Mouse (Mus musculus) embryonic facial prominence, embryonic 10.5 days (tissue): ENCODE results near the gene Wbp4. TPM values are rescaled to one million over a fixed set of nuclear protein-coding genes. Genes with fewer than 3 reads are reported as not detected.

Experiments
- DNase-seq: peaks from one replicate; pipeline ENCODE4 v3.0.0-alpha.2; 2017; ENCODE audit warnings: low spot score
- H3K27ac ChIP-seq: fragments of 300-500 bp; sonication (generic); replicated peaks from 2 replicates; pipeline ENCODE4 v1.5.1; 2016; ENCODE audit warnings: mild to moderate bottlenecking
- H3K27me3 ChIP-seq: fragments of 300-500 bp; sonication (generic); replicated peaks from 2 replicates; pipeline ENCODE4 v1.6.1; 2016; ENCODE audit warnings: low read depth, mild to moderate bottlenecking; ENCODE audit not compliant: poor library complexity, severe bottlenecking
- H3K36me3 ChIP-seq: fragments of 300-500 bp; sonication (generic); replicated peaks from 2 replicates; pipeline ENCODE4 v1.6.1; 2016; ENCODE audit warnings: mild to moderate bottlenecking, moderate library complexity
- H3K4me1 ChIP-seq: fragments of 300-500 bp; sonication (generic); 2 replicates; pipeline ENCODE4 v1.6.1; 2016
- H3K4me3 ChIP-seq: fragments of 300-500 bp; sonication (generic); 2 replicates; pipeline ENCODE4 v1.5.1; 2016; ENCODE audit warnings: mild to moderate bottlenecking, moderate library complexity
- H3K9me3 ChIP-seq: fragments of 300-500 bp; sonication (generic); 2 replicates; pipeline ENCODE4 v1.6.1; 2016; ENCODE audit warnings: mild to moderate bottlenecking
- WGBS: fragments of 180-500 bp; shearing (Covaris S2); methylation state at CpG from one replicate; pipeline ENCODE4 v1.1.7; 2016; 5-methylcytosine and 5-hydroxymethylcytosine counted together
- polyA plus RNA-seq: library from polyadenylated mRNA; unstranded; fragments of >200 nt; fragmentation: Nextera tagmentation; extraction: Ambion mirVana; gene quantifications from 2 replicates; pipeline ENCODE4 v1.2.1, GENCODE M21; 2016

Wbp4 gene
- polyA plus RNA-seq, 1 experiment from 2014 or later: 54.8 TPM

DNA sequence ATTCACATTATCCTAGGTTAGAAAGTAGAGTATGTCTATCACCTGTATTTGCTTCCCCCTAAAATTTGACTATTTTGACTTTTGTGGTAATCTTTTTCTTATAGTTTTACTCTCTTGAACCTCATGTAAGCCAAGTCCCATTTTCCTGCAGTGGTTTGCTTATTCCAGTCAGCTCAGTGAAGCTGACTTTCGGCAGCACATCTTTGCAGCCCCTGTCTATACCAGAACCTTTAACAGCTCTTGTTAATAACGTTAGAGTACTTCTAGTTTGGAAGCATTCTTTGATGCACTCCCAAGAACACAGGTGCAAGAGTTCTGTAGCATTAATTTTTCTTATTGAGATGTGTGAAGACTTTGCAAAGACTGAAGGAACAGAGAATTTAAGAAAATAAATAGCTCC lies 36.8 kb upstream of the Wbp4 start:
- Histone ChIP-seq H3K27ac (no peak overlapping the region), H3K4me3 (no peak overlapping the region), H3K36me3 (no peaks in the 10 kb centered on the region), H3K9me3 (no peaks in the 10 kb centered on the region), H3K4me1 (no peaks in the 10 kb centered on the region), H3K27me3 (no peaks in the 10 kb centered on the region)
- WGBS: 81% methylated on average over 2 of the region's 2 CpGs
- DNase-seq: no peak

- no peaks in the 10 kb centered on the region for H3K9me3 ChIP-seq
- 90% methylated on average over 8 of the region's 8 CpGs for WGBS
- no peaks in the 10 kb centered on the region for H3K36me3 ChIP-seq
- no peaks in the 10 kb centered on the region for H3K4me1 ChIP-seq
- no peak overlapping the region for H3K4me3 ChIP-seq
- no peak for DNase-seq
- H3K27me3 ChIP-seq: no peaks in the 10 kb centered on the region
- no peak overlapping the region for H3K27ac ChIP-seq
Measured at GRCm38 (mm10) chr14:79517185-79517740, 35.9 kb upstream of the Wbp4 start.

DNA sequence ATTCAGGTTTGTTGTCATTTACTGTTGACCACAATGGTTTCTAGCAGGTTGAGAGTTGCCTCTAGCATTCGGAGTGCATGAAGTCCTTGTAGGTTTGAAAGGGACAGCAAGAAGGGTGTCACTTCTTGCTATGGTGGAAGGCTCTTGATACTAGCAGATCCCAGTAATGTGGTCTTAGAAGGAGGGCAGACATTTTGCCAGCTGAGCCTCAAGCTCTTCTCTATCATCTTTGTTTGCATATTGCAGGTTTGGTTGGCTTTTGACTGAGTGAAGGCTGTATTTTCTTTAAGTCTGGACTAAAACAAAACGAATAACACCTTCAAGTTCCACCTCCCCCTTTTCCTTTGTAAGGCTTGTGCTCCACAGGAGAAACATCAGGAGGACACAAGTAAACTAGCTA lies 35.4 kb upstream of the Wbp4 start:
- H3K4me3 ChIP-seq: no peak overlapping the region
- no peak overlapping the region for H3K27ac ChIP-seq
- H3K36me3 ChIP-seq: no peaks in the 10 kb centered on the region
- no peaks in the 10 kb centered on the region for H3K4me1 ChIP-seq
- no peak for DNase-seq
- WGBS: 82% methylated on average over 2 of the region's 2 CpGs
- H3K9me3 ChIP-seq: no peaks in the 10 kb centered on the region
- H3K27me3 ChIP-seq: no peaks in the 10 kb centered on the region

DNA sequence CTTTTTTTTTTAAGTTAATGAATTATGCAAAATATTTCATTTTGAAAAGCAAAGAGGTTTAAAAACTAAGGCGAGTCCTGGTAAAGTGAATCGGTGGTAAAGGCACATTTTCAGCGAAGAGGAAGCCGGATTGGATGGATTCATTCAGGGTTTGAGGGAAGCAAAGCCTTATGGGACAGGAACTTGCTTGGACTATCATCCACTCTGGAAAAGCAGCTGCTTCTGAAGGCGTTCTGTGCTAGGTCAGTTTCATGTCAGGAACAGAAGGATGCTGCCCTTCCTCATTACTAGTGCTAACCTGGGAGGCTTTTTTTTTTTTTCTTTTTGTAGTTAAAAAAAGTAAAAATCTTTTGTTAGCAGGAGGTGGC lies 34.9 kb upstream of the Wbp4 start:
- Histone ChIP-seq H3K36me3 (no peaks in the 10 kb centered on the region), H3K27me3 (no peaks in the 10 kb centered on the region), H3K27ac (no peak overlapping the region), H3K4me3 (no peak overlapping the region), H3K4me1 (no peaks in the 10 kb centered on the region), H3K9me3 (no peaks in the 10 kb centered on the region)
- DNase-seq: no peak
- 85% methylated on average over 5 of the region's 5 CpGs for WGBS

DNA sequence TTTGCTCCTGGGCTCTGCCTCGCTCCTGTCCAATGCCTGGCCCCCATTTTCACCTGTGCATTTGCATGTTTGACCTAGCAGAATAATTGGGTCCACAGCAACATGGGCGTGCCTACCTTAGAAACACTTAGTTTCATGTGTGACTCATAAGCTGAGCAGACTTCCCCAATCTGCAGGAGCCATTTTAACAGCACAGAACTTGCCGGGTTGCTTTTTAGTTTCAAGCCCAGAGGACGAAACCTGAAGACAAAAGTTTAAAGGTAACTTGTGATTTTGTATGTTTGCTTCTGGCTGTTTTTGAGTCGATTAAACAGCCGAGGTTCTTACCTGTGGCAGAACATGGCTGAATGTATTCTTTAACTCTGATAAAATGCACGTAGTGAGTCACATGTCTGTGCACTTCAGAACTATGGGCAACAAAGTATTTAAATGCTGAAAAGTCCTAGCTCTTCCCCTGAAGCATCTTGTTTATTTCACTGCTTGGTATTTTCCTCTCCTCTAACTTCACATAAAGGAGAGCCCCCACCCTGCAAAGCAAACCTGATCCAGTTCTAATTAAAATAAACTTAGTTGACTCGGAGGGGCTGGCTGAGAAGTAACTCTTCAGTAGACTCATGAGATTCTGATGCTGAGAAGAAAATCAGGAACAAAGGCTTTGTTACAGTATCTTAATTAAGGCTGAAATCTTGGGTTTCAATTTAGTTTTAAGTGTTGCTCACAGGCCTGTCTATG lies 34.4 kb upstream of the Wbp4 start:
- Histone ChIP-seq H3K27me3 (no peaks in the 10 kb centered on the region), H3K27ac (no peak overlapping the region), H3K36me3 (no peaks in the 10 kb centered on the region), H3K4me1 (no peaks in the 10 kb centered on the region), H3K9me3 (no peaks in the 10 kb centered on the region), H3K4me3 (no peak overlapping the region)
- 81% methylated on average over 8 of the region's 8 CpGs for WGBS
- DNase-seq: no peak

DNA sequence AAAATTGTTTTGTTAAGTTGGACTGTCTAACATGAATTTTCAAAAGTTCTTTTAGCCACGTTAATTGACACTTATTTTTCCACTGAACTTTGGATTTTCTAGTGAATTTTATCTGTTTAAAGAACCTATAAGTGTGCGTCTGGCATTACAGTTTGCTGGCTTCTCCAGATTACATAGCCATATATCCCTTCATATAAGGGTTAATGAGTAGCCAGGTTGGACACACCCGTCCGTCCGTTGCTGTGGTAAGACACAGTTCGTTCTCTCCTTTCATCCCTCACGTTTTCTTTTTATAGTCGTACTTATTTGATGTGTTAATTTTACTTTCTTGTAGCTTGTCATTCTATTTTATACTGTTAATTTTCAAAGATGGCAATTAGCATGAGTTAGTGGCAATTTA lies 33.8 kb upstream of the Wbp4 start:
- H3K27ac ChIP-seq: no peak overlapping the region
- DNase-seq: no peak
- 91% methylated on average over 8 of the region's 8 CpGs for WGBS
- H3K9me3 ChIP-seq: no peaks in the 10 kb centered on the region
- H3K4me3 ChIP-seq: no peak overlapping the region
- no peaks in the 10 kb centered on the region for H3K27me3 ChIP-seq
- H3K36me3 ChIP-seq: no peaks in the 10 kb centered on the region
- H3K4me1 ChIP-seq: no peaks in the 10 kb centered on the region

DNA sequence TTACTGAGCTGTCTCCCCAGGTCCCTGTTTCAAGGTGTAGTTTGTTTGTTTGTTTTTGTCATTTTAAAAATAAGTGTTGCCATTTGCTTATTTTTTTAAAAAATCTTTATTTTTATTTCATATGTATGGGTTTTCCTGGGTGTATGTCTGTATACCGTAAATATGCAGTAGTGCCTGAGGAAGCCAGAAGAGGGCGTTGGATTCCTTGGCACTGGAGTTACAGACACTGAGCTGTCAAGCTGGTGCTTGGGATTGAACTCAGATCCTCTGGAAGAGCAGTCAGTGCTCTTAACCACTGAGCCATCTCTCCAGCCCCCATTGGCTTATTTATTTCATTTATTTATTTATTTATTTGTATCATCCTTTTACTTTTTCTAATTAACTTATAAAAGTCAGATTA lies 32.6 kb upstream of the Wbp4 start:
- Histone ChIP-seq H3K4me1 (peaks cover 1% of the 10 kb centered on the region; the same call in 1 of the 2 replicates), H3K36me3 (no peaks in the 10 kb centered on the region), H3K9me3 (no peaks in the 10 kb centered on the region), H3K4me3 (no peak overlapping the region), H3K27ac (no peak overlapping the region), H3K27me3 (no peaks in the 10 kb centered on the region)
- 76% methylated on average over 2 of the region's 2 CpGs for WGBS
- no peak for DNase-seq

GRCm38 (mm10) chr14:79511521-79511920 lies 30.2 kb upstream of the Wbp4 start:
- Histone ChIP-seq H3K4me3 (no peak overlapping the region), H3K27ac (no peak overlapping the region), H3K9me3 (no peaks in the 10 kb centered on the region), H3K36me3 (no peaks in the 10 kb centered on the region), H3K27me3 (no peaks in the 10 kb centered on the region), H3K4me1 (peaks cover 14% of the 10 kb centered on the region)
- 70% methylated on average over 1 of the region's 1 CpGs for WGBS
- DNase-seq: no peak

GRCm38 (mm10) chr14:79508662-79509305 lies 27.5 kb upstream of the Wbp4 start:
- Histone ChIP-seq H3K27ac (no peak overlapping the region), H3K36me3 (no peaks in the 10 kb centered on the region), H3K4me1 (peaks cover 14% of the 10 kb centered on the region), H3K4me3 (no peak overlapping the region), H3K9me3 (no peaks in the 10 kb centered on the region), H3K27me3 (no peaks in the 10 kb centered on the region)
- no peak for DNase-seq
- 74% methylated on average over 9 of the region's 9 CpGs for WGBS

GRCm38 (mm10) chr14:79507846-79508245 lies 26.5 kb upstream of the Wbp4 start:
- Histone ChIP-seq H3K27me3 (no peaks in the 10 kb centered on the region), H3K27ac (no peak overlapping the region), H3K4me1 (peaks cover 14% of the 10 kb centered on the region), H3K36me3 (no peaks in the 10 kb centered on the region), H3K4me3 (no peak overlapping the region), H3K9me3 (no peaks in the 10 kb centered on the region)
- 76% methylated on average over 1 of the region's 1 CpGs for WGBS
- no peak for DNase-seq

DNA sequence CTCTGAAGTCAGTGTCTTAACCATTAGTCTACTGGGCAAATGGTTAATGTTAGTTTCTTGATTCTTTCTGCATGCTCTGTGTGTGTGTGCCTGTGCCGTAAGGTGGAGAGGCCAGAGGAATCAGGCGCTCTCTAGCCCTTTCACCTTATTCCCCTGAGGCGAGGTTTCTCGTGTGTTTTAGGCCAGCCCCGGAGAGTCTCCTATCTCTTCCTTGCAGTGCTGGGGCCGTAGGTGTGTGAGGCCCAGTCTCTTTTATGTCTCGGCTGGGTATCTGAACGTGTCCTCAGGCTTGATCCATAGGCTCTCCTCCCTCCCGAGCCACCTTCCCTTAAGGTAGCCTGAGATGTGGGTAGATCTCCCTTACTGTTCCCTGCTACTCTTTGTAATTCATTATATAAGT lies 24.9 kb upstream of the Wbp4 start:
- Histone ChIP-seq H3K36me3 (peaks cover 7% of the 10 kb centered on the region; the same call in 1 of the 2 replicates), H3K27ac (no peak overlapping the region), H3K4me1 (peaks cover 14% of the 10 kb centered on the region), H3K9me3 (no peaks in the 10 kb centered on the region), H3K4me3 (no peak overlapping the region), H3K27me3 (no peaks in the 10 kb centered on the region)
- WGBS: 67% methylated on average over 9 of the region's 9 CpGs
- no peak for DNase-seq

- Histone ChIP-seq H3K27me3 (no peaks in the 10 kb centered on the region), H3K36me3 (peaks cover 7% of the 10 kb centered on the region; the same call in 1 of the 2 replicates), H3K27ac (no peak overlapping the region), H3K4me1 (peaks cover 14% of the 10 kb centered on the region), H3K4me3 (no peak overlapping the region), H3K9me3 (no peaks in the 10 kb centered on the region)
- WGBS: 93% methylated on average over 7 of the region's 7 CpGs
- DNase-seq: no peak
Measured at GRCm38 (mm10) chr14:79504246-79505006, 23.1 kb upstream of the Wbp4 start.
